Comparison of ENCODE assay signal across 1 mouse cellular context in the genomic region with DNA sequence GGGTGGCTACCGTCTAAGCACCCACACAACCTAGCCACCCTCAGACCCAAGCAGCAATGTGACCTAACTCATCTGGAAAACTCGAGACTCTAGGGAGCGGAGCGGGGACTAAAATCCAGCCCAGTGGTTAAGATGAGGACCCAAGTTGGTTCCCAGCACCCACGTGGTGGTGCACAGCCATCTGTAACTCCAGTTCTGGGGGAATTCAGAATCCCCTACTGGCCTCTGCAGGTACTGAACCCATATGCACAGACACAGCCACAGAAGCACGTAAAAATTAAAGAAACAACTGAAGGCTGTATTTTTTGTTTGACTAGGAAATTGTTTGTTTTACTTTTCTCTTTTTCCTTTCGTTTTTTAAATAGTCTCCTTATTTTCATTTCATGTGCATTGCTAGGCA.
TF ChIP-seq lines count a peak whose summit lies in the region.

No protein-coding gene starts in this region.

TF ChIP-seq in MEL, 35 proteins besides CTCF, POLR2A, EP300 and RAD21:
- TF ChIP-seq ZKSCAN1 (IDR thresholded peaks at IDR 0.05; ENCODE audit: low read depth, low read length): no peak
- TF ChIP-seq MXI1 (IDR thresholded peaks at IDR 0.05; ENCODE audit: low read depth, low read length): no peak
- no peak for TF ChIP-seq ZNF384 (IDR thresholded peaks at IDR 0.05; ENCODE audit: low read depth, low read length)
- no peak for TF ChIP-seq BHLHE40 (IDR thresholded peaks at IDR 0.05; ENCODE audit: borderline replicate concordance, low read depth, low read length)
- TF ChIP-seq CHD1 (IDR thresholded peaks at IDR 0.05; ENCODE audit: low read depth, low read length): no peak
- TF ChIP-seq POLR2AphosphoS5 (IDR thresholded peaks at IDR 0.05; ENCODE audit: borderline replicate concordance, low read depth, low read length): no peak
- no peak for TF ChIP-seq MYC (IDR thresholded peaks at IDR 0.05; ENCODE audit: low read depth, low read length)
- no peak for TF ChIP-seq HCFC1 (IDR thresholded peaks at IDR 0.05; ENCODE audit: low read depth, low read length)
- TF ChIP-seq ELF1 (IDR thresholded peaks at IDR 0.05; ENCODE audit: low read depth, low read length): no peak
- no peak for TF ChIP-seq USF2 (IDR thresholded peaks at IDR 0.05; ENCODE audit: borderline replicate concordance in 1 of 2, insufficient read depth in 1 of 2, low read depth in 1 of 2, low read length in 2 of 2)
- TF ChIP-seq SIN3A (IDR thresholded peaks at IDR 0.05; ENCODE audit: low read length): no peak
- TF ChIP-seq KAT2A (conservative IDR thresholded peaks at IDR 0.05; ENCODE audit: low read depth, low read length): no peak
- no peak for TF ChIP-seq MAFK (IDR thresholded peaks at IDR 0.05; ENCODE audit: borderline replicate concordance, low read depth, low read length)
- TF ChIP-seq NRF1 (IDR thresholded peaks at IDR 0.05; ENCODE audit: insufficient read depth, low read depth, low read length, poor library complexity, severe bottlenecking): no peak
- no peak for TF ChIP-seq TAL1 (IDR thresholded peaks at IDR 0.05; ENCODE audit: low read length)
- TF ChIP-seq MYB (IDR thresholded peaks at IDR 0.05; ENCODE audit: low read depth, low read length): no peak
